Mouse (Mus musculus): ENCODE measurements around the gene Cacna1d.

The Cacna1d gene

DNA sequence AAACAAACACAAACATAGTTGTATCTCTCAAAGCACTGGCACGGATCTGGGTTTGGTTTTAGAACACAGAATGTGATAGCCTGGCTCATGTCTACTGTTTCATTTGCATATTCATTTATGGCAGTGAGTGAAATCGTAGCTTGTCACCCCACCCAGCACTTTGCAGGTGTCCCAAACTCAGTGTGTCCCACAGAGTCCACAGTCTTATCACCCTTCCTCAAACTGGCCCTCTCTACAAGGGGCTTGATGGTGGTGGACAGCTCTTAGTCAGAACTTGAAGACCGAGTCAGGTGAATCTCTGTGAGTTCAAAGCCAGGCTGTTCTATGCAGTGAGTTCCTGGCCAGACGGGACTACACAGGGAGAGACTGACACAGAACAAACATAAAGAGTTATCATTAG lies 234.8 kb downstream of the Cacna1d start:
- no peak for DNase-seq

DNA sequence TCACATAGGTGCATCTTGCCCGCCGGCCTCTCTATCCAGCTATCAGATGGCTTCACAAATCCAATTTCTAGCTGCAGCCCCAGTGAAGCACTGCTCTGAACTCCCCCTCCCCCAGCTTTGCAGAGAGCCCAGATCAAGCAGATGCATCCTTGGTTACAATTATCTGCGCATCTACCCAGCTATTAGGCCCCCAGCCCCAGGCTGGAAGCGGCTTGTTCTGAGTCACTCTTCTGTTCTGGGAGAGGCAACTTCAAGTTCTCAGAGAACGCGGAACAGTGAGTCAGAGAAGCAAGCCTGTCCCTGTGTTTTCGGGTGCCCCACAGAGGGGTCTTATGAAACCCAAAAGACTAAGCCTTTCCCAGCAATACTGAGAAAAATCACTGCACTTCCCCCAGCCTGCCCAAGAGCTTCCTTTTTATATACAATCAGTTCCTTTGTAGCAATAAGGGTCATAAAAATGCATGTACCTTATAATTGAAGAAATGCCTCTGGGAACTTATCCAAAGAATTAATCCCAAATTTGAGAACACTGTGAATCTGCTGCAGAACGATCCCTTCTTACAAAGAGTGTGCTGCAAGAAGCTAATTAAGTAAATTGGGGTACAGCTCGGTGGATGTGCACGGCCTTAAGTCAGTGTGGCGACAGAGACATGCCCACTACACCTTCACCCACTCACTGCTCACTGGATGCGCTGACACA lies 235.4 kb downstream of the Cacna1d start:
- DNase-seq = no peak

DNA sequence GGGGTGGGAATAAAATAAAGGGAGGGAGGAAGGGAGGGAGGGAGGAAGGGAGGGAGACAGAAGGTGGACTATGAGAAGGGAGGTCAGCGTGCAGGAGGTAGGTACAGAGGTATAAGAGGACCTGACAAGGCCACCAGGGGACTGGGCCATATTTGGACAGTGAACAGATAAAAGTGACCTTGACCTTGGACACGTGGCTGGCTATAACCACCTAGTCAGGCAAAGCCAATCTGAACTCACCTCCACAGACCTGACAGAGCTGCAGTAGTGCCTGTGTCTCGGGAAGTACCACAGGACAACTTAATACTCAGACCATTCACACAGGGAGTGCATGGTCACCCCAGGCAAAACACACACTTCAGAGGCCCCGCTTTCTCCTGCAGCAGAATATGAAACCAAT lies 236.5 kb downstream of the Cacna1d start:
- DNase-seq = no peak

DNA sequence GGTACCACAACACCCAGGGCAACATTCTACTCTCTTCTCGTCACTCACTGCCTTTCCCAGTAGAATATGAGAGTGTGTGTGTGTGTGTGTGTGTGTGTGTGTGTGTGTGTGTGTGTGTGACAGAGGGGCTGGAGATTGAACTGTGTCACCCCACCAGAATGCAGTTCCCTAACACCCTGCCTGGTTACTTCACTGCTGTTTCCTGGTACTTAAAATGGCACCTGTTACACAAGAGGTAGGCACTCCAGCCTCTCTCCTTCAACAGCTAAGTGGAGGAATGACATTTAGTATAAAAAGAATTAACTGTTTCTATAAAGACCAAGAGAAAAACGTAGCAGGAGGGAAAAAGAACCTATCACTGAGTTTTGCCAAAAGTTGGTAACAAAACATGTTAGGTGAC lies 238.4 kb downstream of the Cacna1d start:
- peak; percentile 56 for DNase-seq

DNA sequence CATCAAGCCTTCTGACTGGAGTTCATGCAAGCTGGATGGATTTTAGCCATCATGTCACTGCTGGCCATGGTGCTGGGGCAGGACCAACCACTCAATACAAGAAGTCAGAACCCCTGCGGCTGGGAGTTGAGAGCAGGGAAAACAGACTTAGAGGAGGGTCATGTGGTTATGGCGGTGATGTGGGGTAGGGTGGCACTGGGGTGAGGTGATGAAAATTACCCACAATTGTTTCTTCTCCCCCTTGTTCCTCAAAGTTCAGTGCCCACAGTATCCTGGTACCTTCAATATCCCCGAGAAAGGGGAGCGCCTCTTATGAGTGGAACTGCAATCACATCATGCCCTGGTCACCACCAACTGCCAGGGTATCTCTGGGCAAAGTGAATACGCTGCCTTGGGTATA lies 239.9 kb downstream of the Cacna1d start:
- DNase-seq = no peak

DNA sequence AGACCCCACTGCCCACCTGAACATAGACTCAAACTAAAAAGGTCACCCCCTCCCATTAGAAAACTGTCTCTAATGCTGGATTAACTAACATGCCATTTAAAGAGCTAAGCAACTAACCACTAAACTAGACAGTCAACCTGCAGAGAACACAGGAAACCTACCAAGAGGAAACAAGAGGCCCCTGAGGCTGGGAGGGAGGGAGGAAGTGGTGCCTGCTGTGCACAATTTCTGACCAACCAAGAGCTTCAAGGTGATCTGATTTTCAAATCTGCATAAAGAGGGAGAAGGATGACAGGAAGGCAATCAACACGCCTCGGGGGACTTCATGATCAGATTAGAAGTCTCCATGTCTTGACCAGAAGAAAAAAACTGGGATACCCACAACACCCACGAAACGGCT lies 241.7 kb downstream of the Cacna1d start:
- DNase-seq = peak; percentile 36

DNA sequence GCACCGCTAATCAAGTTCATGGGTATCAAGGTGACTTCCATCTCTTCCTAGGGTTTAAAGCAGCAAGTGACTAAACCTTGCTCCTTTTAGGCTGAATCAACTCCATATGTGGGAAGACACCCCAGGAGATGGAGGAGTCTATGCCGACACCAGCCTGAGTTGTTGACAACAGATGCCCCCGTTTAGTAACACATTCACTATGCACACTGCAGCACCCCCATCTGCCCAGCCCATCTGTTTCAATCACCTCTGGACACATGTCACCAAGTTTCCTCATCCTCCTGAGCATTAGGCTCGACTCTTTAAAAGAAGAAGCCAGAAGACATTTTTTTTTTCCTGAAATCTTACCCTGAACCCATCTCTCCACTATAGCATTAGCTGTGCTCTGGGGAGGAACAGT lies 242.4 kb downstream of the Cacna1d start:
- no peak for DNase-seq

DNA sequence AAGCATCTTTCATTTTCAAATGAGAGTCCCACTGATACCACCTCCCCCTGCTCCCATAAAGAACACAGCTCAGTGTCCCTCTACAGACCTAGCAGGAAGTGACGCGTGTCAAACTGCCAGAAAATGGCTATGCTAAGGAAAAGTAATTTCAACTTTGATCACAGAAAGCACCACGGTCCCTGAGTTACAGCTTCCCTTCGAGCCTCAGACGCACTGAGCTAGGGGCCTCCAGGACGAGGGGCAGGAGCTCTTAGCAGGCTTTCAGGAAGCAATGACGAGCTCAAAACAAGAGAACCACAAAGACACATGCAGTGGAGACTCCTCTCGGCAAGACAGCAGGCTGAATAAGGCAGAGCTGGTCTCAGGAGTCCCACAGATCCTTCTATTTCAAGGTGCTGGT lies 243.1 kb downstream of the Cacna1d start:
- DNase-seq = no peak

DNA sequence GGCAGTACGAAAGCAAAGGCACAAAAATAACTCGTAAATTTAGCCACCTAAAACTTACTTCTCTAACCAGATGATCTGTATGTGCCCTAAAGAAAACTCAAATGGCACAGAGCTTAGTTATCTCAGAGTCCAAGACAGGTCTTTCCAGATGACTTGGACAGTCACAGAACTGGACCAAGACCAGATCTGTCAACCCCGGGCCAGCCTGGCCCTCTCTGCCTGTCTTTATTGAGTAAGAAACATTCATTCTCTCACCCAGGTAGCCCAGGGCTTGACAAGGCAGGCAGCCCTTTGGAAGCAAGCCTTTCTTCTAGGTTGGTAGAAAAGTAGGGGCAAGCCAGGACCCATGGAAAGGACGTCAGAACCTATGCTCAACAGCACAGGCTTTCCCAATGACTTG lies 243.6 kb downstream of the Cacna1d start:
- DNase-seq = no peak

DNA sequence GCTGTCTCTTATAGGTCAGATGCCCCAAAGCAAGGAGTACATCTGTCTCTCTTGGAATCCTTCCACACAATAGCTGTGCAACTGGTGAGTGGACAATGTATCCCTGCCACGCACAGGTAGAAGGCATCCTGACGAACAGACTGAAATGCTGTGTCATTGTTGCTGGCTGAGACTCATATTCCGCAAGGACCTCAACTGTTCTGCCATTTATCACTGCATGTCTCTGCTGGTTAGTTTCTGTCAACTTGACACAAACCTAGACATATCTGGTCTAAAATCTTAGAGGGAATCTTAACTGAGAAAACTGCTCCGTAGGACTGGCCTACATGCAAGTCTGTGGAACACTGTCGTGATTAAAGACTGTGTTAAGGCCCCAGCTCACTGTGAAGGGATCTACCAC lies 246.5 kb downstream of the Cacna1d start:
- no peak for DNase-seq

DNA sequence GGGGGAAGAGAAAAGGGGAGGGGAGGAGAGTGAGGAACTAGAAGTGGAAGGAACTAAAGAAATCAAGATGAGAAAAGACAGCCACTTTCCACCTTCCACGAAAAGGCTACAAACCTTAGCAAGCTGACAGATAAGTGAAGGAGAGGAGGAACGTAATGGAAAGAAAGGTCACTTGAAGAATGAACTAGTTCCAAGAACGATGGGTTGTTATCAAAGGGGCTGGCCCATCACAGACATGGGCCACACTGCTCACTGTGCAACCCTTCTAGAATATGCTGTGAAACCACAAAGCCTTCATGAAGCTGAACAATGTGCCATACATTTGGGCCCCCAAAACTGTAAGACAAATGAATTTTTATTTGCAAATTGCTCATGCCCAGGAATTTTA lies 248.4 kb downstream of the Cacna1d start:
- DNase-seq = no peak

DNA sequence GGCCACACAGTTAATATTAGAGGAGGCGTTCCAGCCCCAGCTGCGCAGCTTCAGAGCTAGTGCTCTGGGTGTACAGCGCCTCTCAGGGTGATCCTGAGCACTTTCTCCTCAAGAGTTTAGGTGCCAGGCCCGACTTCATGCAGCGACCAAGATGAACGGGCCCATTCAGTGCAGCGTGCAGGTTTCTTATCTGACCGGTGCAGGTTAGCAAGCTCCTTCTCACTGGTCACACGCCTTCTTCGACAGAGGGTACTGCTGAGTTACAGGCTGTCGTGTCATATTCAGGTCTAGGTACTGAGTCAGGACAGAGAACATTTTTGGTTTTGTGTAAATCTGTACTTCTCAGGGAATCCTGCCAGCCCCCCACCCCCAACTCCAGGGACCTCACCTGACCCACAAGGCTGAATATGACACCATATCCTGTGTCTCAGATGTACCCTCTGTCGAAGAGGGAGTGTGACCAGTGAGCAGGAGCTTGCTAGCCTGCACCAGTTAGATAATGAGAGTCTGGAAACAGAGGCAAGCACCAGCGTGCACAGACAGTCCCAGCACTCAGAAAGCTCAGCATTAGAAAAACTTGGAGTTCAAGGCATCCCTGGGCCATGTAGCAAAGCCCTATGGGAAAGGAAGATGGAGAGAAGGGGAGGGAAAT lies 249.0 kb downstream of the Cacna1d start:
- DNase-seq = no peak

DNA sequence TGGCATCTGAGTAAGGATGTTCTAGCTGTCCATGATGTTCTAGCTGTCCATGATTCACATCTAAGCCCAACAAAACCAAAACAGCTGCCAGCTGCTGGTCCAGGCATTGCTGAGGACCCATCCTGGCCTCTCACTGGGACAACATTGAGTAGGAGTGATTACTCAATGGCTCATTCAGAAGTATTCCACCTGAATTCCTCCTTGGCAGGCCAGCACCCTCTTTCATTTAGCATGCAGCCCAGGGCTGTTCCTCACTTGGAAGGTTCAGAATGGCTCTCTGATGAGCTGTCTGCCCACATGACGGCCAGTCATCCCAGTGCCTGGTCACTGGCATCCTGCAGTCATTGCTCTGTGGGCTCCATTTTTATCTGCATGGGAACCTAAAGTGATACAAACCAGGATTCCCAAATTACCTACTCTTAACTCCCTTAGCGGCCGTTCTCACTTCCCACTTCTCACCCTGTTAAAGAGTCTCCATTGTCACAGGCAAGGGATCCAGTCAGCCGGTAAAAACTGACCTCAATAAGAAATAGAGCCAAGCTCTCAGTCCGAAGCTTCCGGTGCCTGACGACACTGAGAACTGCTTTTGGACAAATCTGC lies 250.2 kb downstream of the Cacna1d start:
- no peak for DNase-seq

DNA sequence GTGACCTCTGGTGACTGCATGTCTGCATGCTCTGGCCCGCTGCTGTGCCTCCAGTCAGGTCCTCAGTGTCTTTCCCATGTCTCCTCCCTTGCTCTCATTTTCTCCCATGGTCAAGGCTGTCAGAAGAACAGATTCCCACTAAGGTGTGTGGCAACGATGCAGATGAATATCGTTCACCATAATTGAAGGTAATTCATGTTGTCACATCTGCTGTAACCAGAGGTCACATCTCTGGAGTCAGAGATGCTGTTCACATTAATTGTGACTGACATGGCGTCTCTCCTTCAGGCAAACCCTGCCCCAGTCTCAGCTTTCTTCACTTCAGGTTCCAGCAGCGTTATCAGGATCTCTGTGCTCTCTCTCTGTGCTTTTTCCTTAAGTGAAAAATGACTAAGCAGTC lies 252.4 kb downstream of the Cacna1d start:
- no peak for DNase-seq

DNA sequence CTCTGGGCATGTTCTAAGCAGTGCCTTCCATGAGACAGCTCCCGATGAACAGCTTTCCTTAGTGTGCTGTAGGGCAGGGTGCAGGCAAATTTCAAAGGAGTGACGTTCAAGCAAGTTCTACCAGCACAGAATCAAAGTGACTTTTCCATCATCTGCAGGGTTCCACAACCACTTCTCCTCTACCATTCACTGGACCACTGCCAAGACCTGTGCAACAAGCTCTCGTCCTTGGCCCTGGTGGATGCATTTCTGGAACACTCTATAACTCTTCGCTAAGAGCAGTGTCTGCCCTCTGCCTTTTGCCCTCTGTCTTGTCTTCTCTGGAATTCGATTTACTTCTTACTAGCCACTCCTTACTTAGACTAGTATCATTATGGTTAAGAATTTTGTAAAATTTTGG lies 266.1 kb downstream of the Cacna1d start:
- DNase-seq = no peak

DNA sequence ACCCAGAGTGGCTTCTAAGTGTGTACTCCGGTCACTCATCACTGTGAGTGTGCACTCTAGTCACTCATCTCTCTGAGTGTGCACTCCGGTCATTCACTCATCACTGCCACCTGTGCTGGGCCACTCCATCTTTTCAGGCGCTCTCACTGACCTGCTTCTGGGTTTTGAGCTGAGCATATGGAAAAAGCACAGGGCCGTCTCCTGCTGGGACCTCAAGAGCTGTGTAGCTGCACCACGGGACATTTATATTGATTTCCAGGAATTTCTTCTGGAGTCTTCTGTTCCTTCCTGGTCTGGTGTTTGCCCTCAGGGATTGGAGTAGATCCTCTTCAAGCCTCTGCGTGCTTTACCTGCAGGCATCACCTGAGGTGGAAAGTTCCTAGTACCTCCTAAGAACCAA lies 269.2 kb downstream of the Cacna1d start:
- DNase-seq = no peak

DNA sequence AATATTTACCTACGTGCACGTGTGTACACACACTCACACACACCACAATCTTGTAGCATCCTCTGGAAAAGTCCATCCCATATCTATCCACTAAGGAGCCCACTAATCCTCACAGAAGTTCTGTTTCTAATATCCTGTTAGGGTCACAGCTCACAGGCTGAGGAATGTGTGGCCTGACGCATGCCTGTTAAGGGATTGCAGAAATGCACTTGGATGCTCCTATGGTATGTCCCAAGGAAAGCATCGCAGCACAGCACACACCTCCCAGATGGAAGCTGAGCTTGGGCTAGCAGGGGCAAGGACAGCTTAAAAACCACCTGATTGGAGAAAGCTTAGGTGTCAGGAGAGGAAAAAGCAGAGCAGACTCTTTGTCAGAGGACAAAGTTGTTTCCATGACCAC lies 271.4 kb downstream of the Cacna1d start:
- no peak for DNase-seq

DNA sequence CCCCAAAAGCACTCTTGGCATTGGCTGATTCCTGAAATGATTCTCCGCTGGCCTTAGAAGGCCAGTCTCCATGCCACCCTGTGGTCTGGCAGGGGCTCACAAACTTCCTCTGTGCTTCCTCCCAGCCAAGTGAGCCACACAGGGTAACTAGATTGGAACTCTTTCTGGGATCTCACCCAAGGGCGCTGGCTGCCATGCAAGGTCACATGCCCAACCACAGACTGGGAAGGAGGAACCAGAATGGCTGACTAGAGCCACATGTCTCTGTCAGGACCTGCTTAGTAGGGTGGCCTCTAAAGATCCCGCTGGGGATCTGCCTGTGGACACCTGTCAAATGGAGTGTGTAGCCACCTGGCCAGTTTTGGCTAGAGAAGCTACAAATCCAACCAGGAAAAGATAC lies 273.1 kb downstream of the Cacna1d start:
- DNase-seq = peak; percentile 28

DNA sequence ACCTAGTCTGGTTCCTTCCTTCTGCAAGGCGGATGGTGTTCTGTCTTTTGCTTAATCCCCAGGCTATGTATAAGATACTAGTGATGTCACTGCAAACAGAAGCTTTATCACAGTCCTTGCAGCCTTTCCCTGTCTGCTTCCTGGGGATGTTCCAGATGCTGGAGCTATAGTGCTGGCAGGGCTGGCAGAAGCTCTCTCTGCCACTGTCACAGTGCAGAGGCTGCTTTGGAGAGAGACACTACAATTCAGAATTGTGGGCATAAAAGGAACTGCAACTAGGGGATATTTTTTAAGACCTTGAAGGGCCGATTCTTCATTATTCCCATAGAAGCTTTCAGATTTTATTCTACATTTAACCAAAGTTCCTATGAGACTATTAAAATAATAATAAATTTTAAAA lies 274.1 kb downstream of the Cacna1d start:
- DNase-seq = no peak

DNA sequence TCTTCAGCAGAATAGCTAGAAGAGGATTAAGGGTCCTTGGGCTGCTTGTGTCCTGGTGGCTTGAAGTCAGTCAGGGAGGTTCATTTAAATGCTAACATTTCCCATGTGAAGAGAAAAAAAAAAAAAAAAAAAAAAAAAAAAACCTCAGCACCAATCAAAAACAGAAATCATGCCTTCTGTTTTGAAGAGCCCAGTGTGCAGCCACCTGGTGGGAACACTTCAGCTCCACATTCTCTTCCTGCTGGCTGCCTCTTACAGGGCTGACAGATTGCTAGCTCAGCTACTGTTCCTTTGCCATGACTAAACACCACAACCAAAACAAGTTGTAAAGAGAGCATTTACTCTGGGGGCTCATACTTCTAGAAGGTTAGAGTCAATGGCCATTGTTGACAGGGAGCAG lies 283.1 kb downstream of the Cacna1d start:
- DNase-seq = no peak

DNA sequence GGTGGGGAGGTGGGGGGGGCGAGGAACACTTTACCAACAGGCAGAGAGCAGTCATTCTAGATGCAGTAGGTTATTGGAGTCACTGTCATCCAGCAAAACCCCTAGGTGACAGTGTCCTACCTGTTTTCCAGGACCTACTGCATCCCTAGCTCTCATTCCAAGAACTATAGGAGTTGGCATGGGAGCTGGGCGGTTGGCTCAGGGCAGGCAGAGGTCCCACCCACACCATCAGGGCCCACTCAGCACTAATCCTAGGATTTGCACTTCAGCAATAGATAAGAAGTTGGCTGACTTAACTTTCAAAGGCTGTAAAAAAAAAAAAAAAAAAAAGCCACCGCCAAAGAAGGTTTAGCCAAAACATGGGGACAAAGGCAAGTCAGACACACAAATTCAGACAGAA lies 285.4 kb downstream of the Cacna1d start:
- DNase-seq = no peak

DNA sequence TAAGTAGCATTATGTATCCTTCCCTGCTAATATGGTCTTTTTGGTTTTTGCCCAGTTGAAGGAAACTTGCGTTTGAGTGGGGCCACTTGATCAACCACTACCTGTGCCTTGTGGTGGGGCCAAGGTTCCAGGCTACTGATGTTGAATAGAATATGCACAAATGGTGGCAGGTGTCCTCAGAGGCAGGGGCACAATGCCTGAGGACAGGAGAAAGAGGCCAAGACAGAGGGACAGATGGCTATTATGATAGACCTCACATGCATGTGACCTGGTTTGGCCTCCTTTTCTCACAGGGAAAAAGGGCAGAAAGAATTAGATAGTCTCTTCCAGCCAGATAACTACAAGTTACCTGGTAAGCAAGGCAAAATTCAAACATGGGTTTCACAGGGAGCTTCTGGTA lies 286.7 kb downstream of the Cacna1d start:
- DNase-seq = no peak

DNA sequence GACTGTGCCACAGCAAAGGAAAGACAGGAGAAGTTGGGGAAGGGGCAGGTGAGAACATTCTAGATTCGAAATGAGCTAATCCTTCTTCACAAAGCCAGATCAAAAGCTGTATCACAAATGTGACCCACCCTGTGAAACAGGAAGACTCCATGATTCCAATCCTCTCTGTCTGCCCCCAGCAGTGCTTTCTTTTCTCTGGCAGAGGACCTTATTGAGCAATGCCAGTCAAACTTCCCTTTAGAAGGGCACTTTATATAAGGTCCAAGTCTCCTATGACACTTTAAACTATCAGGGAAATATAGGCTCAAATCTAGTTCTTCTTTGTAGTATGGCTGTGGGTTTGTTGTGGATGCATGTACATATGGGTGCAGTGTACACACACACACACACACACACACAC lies 290.9 kb downstream of the Cacna1d start:
- no peak for DNase-seq

DNA sequence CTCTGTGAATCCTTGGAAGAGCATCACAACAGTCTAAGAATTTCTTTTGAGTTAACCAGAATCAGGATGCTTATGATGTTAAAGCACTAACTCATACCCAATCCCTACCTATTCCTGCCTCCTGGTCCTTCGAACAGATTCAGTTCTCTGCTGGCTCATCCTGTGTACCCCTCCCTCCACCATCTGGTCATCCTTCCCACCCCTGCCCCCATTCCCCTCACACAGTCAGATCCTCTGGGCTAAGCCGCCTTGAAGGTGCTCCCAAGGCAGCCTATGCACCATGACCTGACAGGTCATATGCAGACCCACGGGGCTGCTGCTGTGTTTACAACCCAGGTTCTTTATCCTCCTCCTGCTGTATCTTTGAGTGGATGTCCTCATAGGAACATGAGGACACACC lies 292.4 kb downstream of the Cacna1d start:
- no peak for DNase-seq

DNA sequence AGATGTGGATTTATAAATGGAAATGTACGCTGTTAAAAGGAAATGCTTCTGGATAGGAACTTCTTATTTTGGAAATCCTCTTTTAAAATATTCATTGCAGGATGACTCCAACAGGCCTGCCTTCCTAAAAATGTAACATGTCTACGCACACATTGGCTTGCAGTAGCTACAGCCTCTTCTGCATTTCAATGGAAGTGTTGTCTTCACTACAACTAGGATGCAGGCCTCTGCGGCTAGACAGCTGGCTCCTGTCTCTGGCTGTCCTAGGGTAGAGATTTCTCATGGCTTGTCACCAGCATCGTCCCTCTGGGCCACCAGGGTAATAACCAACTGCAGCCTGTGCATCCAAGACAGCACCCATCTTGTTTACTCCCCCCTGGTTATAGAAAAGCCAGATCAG lies 293.1 kb downstream of the Cacna1d start:
- no peak for DNase-seq
